Mouse (Mus musculus) liver, embryonic 14.5 days (tissue): ENCODE results near the gene Celf2. TPM values are rescaled to one million over a fixed set of nuclear protein-coding genes. Genes with fewer than 3 reads are reported as not detected.

Experiments
- ATAC-seq: fragments of 200-750 bp; cut with Nextera tagmentation; 2 replicates; pipeline ENCODE4 v1.8.0; 2017; ENCODE audit warnings: moderate number of reproducible peaks, mild to moderate bottlenecking, moderate library complexity; ENCODE audit not compliant: insufficient read depth
- DNase-seq, 3 experiments: peaks; one replicate each; pipeline ENCODE4 v3.0.0-alpha.2; 2012 to 2013; ENCODE audit warnings: low read depth in 3 of 3, low spot score in 3 of 3
- H3K27ac ChIP-seq: fragments of 300-500 bp; sonication (generic); 2 replicates; pipeline ENCODE4 v1.5.1; 2014; ENCODE audit warnings: moderate library complexity, mild to moderate bottlenecking, control low read depth, inconsistent platforms
- H3K27me3 ChIP-seq: fragments of 300-500 bp; sonication (generic); 2 replicates; pipeline ENCODE4 v1.6.1; 2014; ENCODE audit warnings: mild to moderate bottlenecking, low read length, moderate library complexity; ENCODE audit not compliant: control insufficient read depth, insufficient read depth
- H3K36me3 ChIP-seq: fragments of 300-500 bp; sonication (generic); replicated peaks from 2 replicates; pipeline ENCODE4 v1.6.1; 2014; ENCODE audit warnings: low read depth; ENCODE audit not compliant: control insufficient read depth, insufficient read depth
- H3K4me1 ChIP-seq, 2 experiments: fragments of 200-500 bp in 1 of 2; fragments of 300-500 bp in 1 of 2; sonication (generic) in 1 of 2; replicated peaks; 2 replicates each; pipeline ENCODE4 v1.6.1; 2012 to 2014; ENCODE audit warnings: antibody characterized with exemption in 1 of 2, inconsistent platforms in 1 of 2, low read length in 1 of 2; ENCODE audit not compliant: control insufficient read depth in 2 of 2, insufficient read depth in 2 of 2
- H3K4me2 ChIP-seq: fragments of 300-500 bp; sonication (generic); 2 replicates; pipeline ENCODE4 v1.6.1; 2014; ENCODE audit warnings: low read depth, mild to moderate bottlenecking, control low read depth, moderate library complexity
- H3K4me3 ChIP-seq, 2 experiments: fragments of 200-500 bp in 1 of 2; fragments of 300-500 bp in 1 of 2; sonication (generic) in 1 of 2; 2 replicates each; pipeline ENCODE4 v1.5.1; 2012 to 2014; ENCODE audit warnings: low read depth in 2 of 2, low read length in 2 of 2, mild to moderate bottlenecking in 2 of 2, control low read depth in 1 of 2, inconsistent platforms in 1 of 2, moderate library complexity in 1 of 2; ENCODE audit not compliant: insufficient read depth in 1 of 2
- H3K9ac ChIP-seq: fragments of 300-500 bp; sonication (generic); replicated peaks from 2 replicates; pipeline ENCODE4 v1.6.1; 2014; ENCODE audit warnings: mild to moderate bottlenecking, control low read depth, moderate library complexity
- H3K9me3 ChIP-seq: fragments of 300-500 bp; sonication (generic); 2 replicates; pipeline ENCODE4 v1.6.1; 2016; ENCODE audit warnings: low read length, mixed read lengths; ENCODE audit not compliant: control insufficient read depth
- CTCF ChIP-seq: IDR thresholded peaks from 2 replicates; pipeline ENCODE4 v1.5.1; 2016; ENCODE audit warnings: antibody characterized with exemption, low read depth, control low read depth
- EP300 ChIP-seq: IDR thresholded peaks from 2 replicates; pipeline ENCODE4 v1.6.1; 2016; ENCODE audit warnings: antibody characterized with exemption, low read depth
- WGBS: fragments of 180-500 bp; shearing (Covaris S2); extraction: QIAGEN DNeasy Blood & Tissue Kit; methylation state at CpG from one replicate; pipeline ENCODE4 v1.1.7; 2014; ENCODE audit not compliant: insufficient replicate concordance; 5-methylcytosine and 5-hydroxymethylcytosine counted together
- polyA plus RNA-seq, 2 experiments: library from polyadenylated mRNA; depleted of rRNA in 1 of 2; stranded (reverse) in 1 of 2; unstranded in 1 of 2; fragments of >200 nt; fragmentation: Nextera tagmentation in 1 of 2; extraction: Ambion mirVana in 1 of 2; gene quantifications; 2 replicates each; pipeline versions ENCODE4 v1.2.1 to v1.2.3; 2012 to 2014

The Celf2 gene
- polyA plus RNA-seq, 2 experiments: 3.9 to 7.8 TPM

GRCm38 (mm10) chr2:6729984-6730383 is 779.4 kb downstream of the Celf2 start:
- Histone ChIP-seq H3K27ac (no peak overlapping the region), H3K4me3 (no peak overlapping the region), H3K4me1 (0 out of 4 replicates have a peak, but pooled peaks cover 0 to 2% of the 10 kb centered on the region in 2 experiments), H3K9me3 (no peaks in the 10 kb centered on the region), H3K27me3 (no peaks in the 10 kb centered on the region), H3K9ac (no peak overlapping the region), H3K36me3 (no peaks in the 10 kb centered on the region), H3K4me2 (no peak overlapping the region)
- ATAC-seq (no peak), DNase-seq (no peak)
- TF ChIP-seq EP300 (no peak), CTCF (no peak)
- 31% methylated on average over 9 of the region's 9 CpGs for WGBS

- Histone ChIP-seq H3K27ac (no peak overlapping the region), H3K4me3 (no peak overlapping the region), H3K9me3 (no peaks in the 10 kb centered on the region), H3K9ac (no peak overlapping the region), H3K4me2 (no peak overlapping the region), H3K27me3 (no peaks in the 10 kb centered on the region), H3K4me1 (0 out of 4 replicates have a peak, but pooled peaks cover 0 to 3% of the 10 kb centered on the region in 2 experiments), H3K36me3 (no peaks in the 10 kb centered on the region)
- ATAC-seq: peak; percentile 13; the same call in 1 of the 2 replicates
- WGBS: 69% methylated on average over 2 of the region's 2 CpGs
- no peak for DNase-seq
- no peak for TF ChIP-seq CTCF
- TF ChIP-seq EP300: no peak
These were observed 780.5 kb downstream of the Celf2 start for GRCm38 (mm10) chr2:6728840-6729252.

GRCm38 (mm10) chr2:6727366-6727765 is 782.0 kb downstream of the Celf2 start:
- Histone ChIP-seq H3K4me3 (no peak overlapping the region), H3K27me3 (no peaks in the 10 kb centered on the region), H3K4me1 (0 out of 4 replicates have a peak, but pooled peaks cover 0 to 4% of the 10 kb centered on the region in 2 experiments), H3K36me3 (no peaks in the 10 kb centered on the region), H3K9ac (no peak overlapping the region), H3K4me2 (no peak overlapping the region), H3K9me3 (no peaks in the 10 kb centered on the region), H3K27ac (no peak overlapping the region)
- WGBS: 83% methylated on average over 5 of the region's 5 CpGs
- TF ChIP-seq EP300 (no peak), CTCF (no peak)
- no peak for DNase-seq
- ATAC-seq: no peak

- TF ChIP-seq CTCF: 0 out of 2 replicates have a peak, but pooled peaks have one; percentile 21
- no peak for TF ChIP-seq EP300
- H3K27ac ChIP-seq: no peak overlapping the region
- DNase-seq: no peak
- H3K9me3 ChIP-seq: no peaks in the 10 kb centered on the region
- 0 out of 4 replicates have a peak, but pooled peaks cover 0 to 4% of the 10 kb centered on the region in 2 experiments for H3K4me1 ChIP-seq
- H3K4me3 ChIP-seq: no peak overlapping the region
- no peaks in the 10 kb centered on the region for H3K27me3 ChIP-seq
- no peaks in the 10 kb centered on the region for H3K36me3 ChIP-seq
- no peak for ATAC-seq
- no peak overlapping the region for H3K9ac ChIP-seq
- WGBS: 48% methylated on average over 8 of the region's 8 CpGs
- H3K4me2 ChIP-seq: no peak overlapping the region
These were observed 783.3 kb downstream of the Celf2 start for GRCm38 (mm10) chr2:6726071-6726470.

GRCm38 (mm10) chr2:6723602-6724001 is 785.8 kb downstream of the Celf2 start:
- Histone ChIP-seq H3K27me3 (no peaks in the 10 kb centered on the region), H3K4me2 (no peak overlapping the region), H3K36me3 (no peaks in the 10 kb centered on the region), H3K4me3 (no peak overlapping the region), H3K9ac (no peak overlapping the region), H3K4me1 (0 out of 4 replicates have a peak, but pooled peaks cover 0 to 2% of the 10 kb centered on the region in 2 experiments), H3K27ac (no peak overlapping the region), H3K9me3 (no peaks in the 10 kb centered on the region)
- TF ChIP-seq EP300 (no peak), CTCF (no peak)
- peak in 1 of 3 experiments; percentile 35 for DNase-seq
- WGBS: 18% methylated on average over 2 of the region's 2 CpGs
- ATAC-seq: no peak
